Mouse (Mus musculus): ENCODE data around the gene Qprt.

The Qprt gene

GRCm38 (mm10) chr7:127133125-127133524 is 11.1 kb upstream of the Qprt start:
- no peak for DNase-seq (ENCODE audit: low read depth)

GRCm38 (mm10) chr7:127129638-127130037 is 7.6 kb upstream of the Qprt start:
- no peak for DNase-seq (ENCODE audit: low read depth)

- DNase-seq (ENCODE audit: low read depth), result no peak
Measured at GRCm38 (mm10) chr7:127121061-127121910, 740 bp downstream of the Qprt start.

GRCm38 (mm10) chr7:127118671-127119445 is 3.2 kb downstream of the Qprt start:
- DNase-seq (ENCODE audit: low read depth), result no peak

- no peak for DNase-seq (ENCODE audit: low read depth)
Measured at GRCm38 (mm10) chr7:127117948-127118347, 4.1 kb downstream of the Qprt start.

- DNase-seq (ENCODE audit: low read depth), result no peak
Measured at GRCm38 (mm10) chr7:127116331-127116935, 5.6 kb downstream of the Qprt start.

- DNase-seq (ENCODE audit: low read depth), result no peak
Measured at GRCm38 (mm10) chr7:127114920-127115319, 7.1 kb downstream of the Qprt start.

- DNase-seq (ENCODE audit: low read depth), result no peak
Measured at GRCm38 (mm10) chr7:127113614-127114259, 8.3 kb downstream of the Qprt start.

- no peak for DNase-seq (ENCODE audit: low read depth)
Measured at GRCm38 (mm10) chr7:127112921-127113597, 9.0 kb downstream of the Qprt start.

GRCm38 (mm10) chr7:127112251-127112841 is 9.7 kb downstream of the Qprt start:
- DNase-seq (ENCODE audit: low read depth), result no peak

GRCm38 (mm10) chr7:127111461-127111860 is 10.6 kb downstream of the Qprt start:
- peak; percentile 74 for DNase-seq (ENCODE audit: low read depth)

- peak; percentile 65 for DNase-seq (ENCODE audit: low read depth)
Measured at GRCm38 (mm10) chr7:127110239-127111007, 11.6 kb downstream of the Qprt start.

GRCm38 (mm10) chr7:127105551-127105950 is 16.5 kb downstream of the Qprt start:
- no peak for DNase-seq (ENCODE audit: low read depth)

GRCm38 (mm10) chr7:127104560-127105332 is 17.3 kb downstream of the Qprt start:
- DNase-seq (ENCODE audit: low read depth), result peak; percentile 72

- no peak for DNase-seq (ENCODE audit: low read depth)
Measured at GRCm38 (mm10) chr7:127103960-127104359, 18.1 kb downstream of the Qprt start.

- DNase-seq (ENCODE audit: low read depth), result no peak
Measured at GRCm38 (mm10) chr7:127102148-127102547, 19.9 kb downstream of the Qprt start.

- no peak for DNase-seq (ENCODE audit: low read depth)
Measured at GRCm38 (mm10) chr7:127101451-127102016, 20.5 kb downstream of the Qprt start.

- no peak for DNase-seq (ENCODE audit: low read depth)
Measured at GRCm38 (mm10) chr7:127099528-127099927, 22.5 kb downstream of the Qprt start.

- no peak for DNase-seq (ENCODE audit: low read depth)
Measured at GRCm38 (mm10) chr7:127098950-127099349, 23.1 kb downstream of the Qprt start.

All from c-Kit-positive CD71-positive TER-119-negative erythroid progenitor cells, embryonic 14.5 days (primary cell).